Mouse (Mus musculus) cerebellum, adult 2 months (tissue): ENCODE measurements at regions not wholly inside any gene's neighbourhood (a gene's known extent, or its start where the extent isn't known, plus 50 kb on each side); places are given as distances from the start of the nearest gene placed in this dataset.

Experiments
- DNase-seq, 2 experiments: peaks; one replicate each; pipeline ENCODE4 v3.0.0; 2021
- H3K27ac ChIP-seq: fragments of 200-500 bp; 2 replicates; pipeline ENCODE4 v1.5.1; 2012; ENCODE audit warnings: low read length, control low read depth, inconsistent platforms; ENCODE audit not compliant: insufficient read depth
- H3K27me3 ChIP-seq: fragments of 200-500 bp; 2 replicates; pipeline ENCODE4 v1.6.1; 2012; ENCODE audit warnings: inconsistent platforms, mild to moderate bottlenecking, low read length, moderate library complexity; ENCODE audit not compliant: control insufficient read depth, insufficient read depth
- H3K4me1 ChIP-seq: fragments of 200-500 bp; 2 replicates; pipeline ENCODE4 v1.6.1; 2011; ENCODE audit warnings: low read length; ENCODE audit not compliant: control insufficient read depth, insufficient read depth
- H3K4me3 ChIP-seq: fragments of 200-500 bp; replicated peaks from 2 replicates; pipeline ENCODE3; 2011; ENCODE audit warnings: mild to moderate bottlenecking, low read depth, low read length, control low read depth; ENCODE audit not compliant: insufficient read depth
- CTCF ChIP-seq: fragments of 200-500 bp; IDR thresholded peaks from 2 replicates; pipeline ENCODE4 v1.5.1; 2011; ENCODE audit warnings: low read depth, mild to moderate bottlenecking, control low read depth, low read length, moderate library complexity, borderline replicate concordance; ENCODE audit not compliant: insufficient read depth
- POLR2A ChIP-seq: fragments of 200-500 bp; IDR thresholded peaks from 2 replicates; pipeline ENCODE4 v1.6.1; 2011; ENCODE audit warnings: low read length, control low read depth, borderline replicate concordance; ENCODE audit not compliant: insufficient read depth
- WGBS: fragments of 180-500 bp; shearing (Covaris S2); methylation state at CpG from one replicate; pipeline ENCODE4 v1.1.7; 2018; 5-methylcytosine and 5-hydroxymethylcytosine counted together

- no peak overlapping the region for H3K4me3 ChIP-seq
- TF ChIP-seq POLR2A: no peak
- no peak for TF ChIP-seq CTCF
- no peaks in the 10 kb centered on the region for H3K27me3 ChIP-seq
- no peak overlapping the region for H3K27ac ChIP-seq
- WGBS: 76% methylated on average over 4 of the region's 4 CpGs
- DNase-seq: no peak
- no peaks in the 10 kb centered on the region for H3K4me1 ChIP-seq
Measured at GRCm38 (mm10) chr12:95937705-95938104, 245.7 kb downstream of the Flrt2 start.

GRCm38 (mm10) chr12:95940465-95941012 is 248.5 kb downstream of the Flrt2 start:
- Histone ChIP-seq H3K4me1 (no peaks in the 10 kb centered on the region), H3K4me3 (no peak overlapping the region), H3K27ac (no peak overlapping the region), H3K27me3 (no peaks in the 10 kb centered on the region)
- DNase-seq: no peak
- no peak for TF ChIP-seq CTCF
- no peak for TF ChIP-seq POLR2A
- 85% methylated on average over 1 of the region's 1 CpGs for WGBS

GRCm38 (mm10) chr12:95959786-95960504 is 267.9 kb downstream of the Flrt2 start:
- no peak for DNase-seq
- TF ChIP-seq POLR2A: no peak
- no peak for TF ChIP-seq CTCF
- 37% methylated on average over 6 of the region's 6 CpGs for WGBS
- no peak overlapping the region for H3K27ac ChIP-seq
- H3K27me3 ChIP-seq: no peaks in the 10 kb centered on the region
- no peak overlapping the region for H3K4me3 ChIP-seq
- no peaks in the 10 kb centered on the region for H3K4me1 ChIP-seq

GRCm38 (mm10) chr12:95960505-95960871 is 268.5 kb downstream of the Flrt2 start:
- Histone ChIP-seq H3K4me3 (no peak overlapping the region), H3K4me1 (no peaks in the 10 kb centered on the region), H3K27ac (no peak overlapping the region), H3K27me3 (no peaks in the 10 kb centered on the region)
- no peak for TF ChIP-seq CTCF
- TF ChIP-seq POLR2A: no peak
- WGBS: 2% methylated on average over 3 of the region's 3 CpGs
- peak in 1 of 2 experiments; percentile 12 for DNase-seq

GRCm38 (mm10) chr12:95962817-95963216 is 270.8 kb downstream of the Flrt2 start:
- Histone ChIP-seq H3K27ac (no peak overlapping the region), H3K4me1 (no peaks in the 10 kb centered on the region), H3K4me3 (no peak overlapping the region), H3K27me3 (no peaks in the 10 kb centered on the region)
- 66% methylated on average over 4 of the region's 4 CpGs for WGBS
- TF ChIP-seq POLR2A: no peak
- TF ChIP-seq CTCF: no peak
- DNase-seq: no peak

GRCm38 (mm10) chr12:95988669-95989288 is 296.8 kb downstream of the Flrt2 start:
- WGBS: 80% methylated on average over 5 of the region's 5 CpGs

GRCm38 (mm10) chr12:95994963-95995362 is 302.9 kb downstream of the Flrt2 start:
- 4% methylated on average over 2 of the region's 2 CpGs for WGBS
- no peak for DNase-seq
- H3K27me3 ChIP-seq: no peaks in the 10 kb centered on the region
- no peak for TF ChIP-seq POLR2A
- TF ChIP-seq CTCF: no peak
- H3K4me3 ChIP-seq: no peak overlapping the region
- no peaks in the 10 kb centered on the region for H3K4me1 ChIP-seq
- no peak overlapping the region for H3K27ac ChIP-seq

More at GRCm38 (mm10) chr12:95988669-95989288, 296.8 kb downstream of the Flrt2 start:
- H3K4me1 ChIP-seq: no peaks in the 10 kb centered on the region
- DNase-seq: no peak
- TF ChIP-seq CTCF: no peak
- TF ChIP-seq POLR2A: no peak
- no peak overlapping the region for H3K27ac ChIP-seq
- no peaks in the 10 kb centered on the region for H3K27me3 ChIP-seq
- no peak overlapping the region for H3K4me3 ChIP-seq

- TF ChIP-seq POLR2A: no peak
- no peak for TF ChIP-seq CTCF
- 57% methylated on average over 1 of the region's 1 CpGs for WGBS
- Histone ChIP-seq H3K4me1 (no peaks in the 10 kb centered on the region), H3K4me3 (no peak overlapping the region), H3K27ac (no peak overlapping the region), H3K27me3 (no peaks in the 10 kb centered on the region)
- no peak for DNase-seq
Measured at GRCm38 (mm10) chr12:96030180-96030579, 338.2 kb downstream of the Flrt2 start.
